Mouse (Mus musculus): ENCODE measurements around the gene Mpeg1. TPM values are rescaled to one million over a fixed set of nuclear protein-coding genes. Genes with fewer than 3 reads are reported as not detected.
A peak's percentile ranks its signal among the peaks of the same experiment; 100 is the strongest.

Mpeg1 gene
- polyA plus RNA-seq (2012; ENCODE audit: insufficient read depth, low replicate concordance): 6.5 TPM in 1 of 2 replicates, not detected in the other

- Histone ChIP-seq H3K36me3 (replicated peaks; ENCODE audit: low read length) (peaks cover 16% of the 10 kb centered on the region), H3K4me3 (replicated peaks) (peak within 1 kb of the TSS; percentile 83), H3K4me1 (peaks cover 72% of the 10 kb centered on the region), H3K27me3 (replicated peaks) (no peaks in the 10 kb centered on the region), H3K9me3 (no peaks in the 10 kb centered on the region)
- no peak for TF ChIP-seq GATA1 (IDR thresholded peaks at IDR 0.05; ENCODE audit: borderline replicate concordance, low read length)
- TF ChIP-seq FLI1 (IDR thresholded peaks at IDR 0.05; ENCODE audit: low read length): no peak
Measured at GRCm38 (mm10) chr19:12460282-12461249, at the start of gene Mpeg1. TSS of gene Mpeg1 (plus strand) at chr19:12460779.

DNA sequence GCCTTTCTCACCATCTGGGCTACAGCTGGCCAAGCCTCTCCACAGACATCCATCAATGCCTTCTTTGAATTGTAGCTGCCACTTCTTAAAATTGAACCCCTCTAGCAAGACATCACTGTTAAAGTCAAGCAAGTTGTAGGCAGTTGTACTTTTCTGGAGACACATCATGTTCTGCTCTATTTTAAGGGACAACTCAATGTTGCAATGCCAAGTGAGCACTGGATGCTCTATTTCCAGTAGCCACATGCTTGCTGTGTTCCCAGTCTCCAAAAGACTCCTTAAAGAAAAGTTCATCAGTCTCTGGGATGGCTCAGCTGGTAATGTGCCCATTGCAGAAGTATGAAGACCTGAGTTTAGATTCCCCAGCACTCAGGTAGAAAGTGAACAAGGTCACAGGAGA is 46.8 kb upstream of the Mpeg1 start:
- Histone ChIP-seq H3K4me3 (replicated peaks) (no peak overlapping the region), H3K4me1 (no peaks in the 10 kb centered on the region)
- no peak for TF ChIP-seq FLI1 (IDR thresholded peaks at IDR 0.05; ENCODE audit: low read length)

GRCm38 (mm10) chr19:12417361-12417760 is 43.2 kb upstream of the Mpeg1 start, which contains the start of gene Olfr1441:
TSS of gene Olfr1441 (plus strand) at chr19:12417433.
- Histone ChIP-seq H3K9me3 (no peaks in the 10 kb centered on the region), H3K4me3 (replicated peaks) (no peak within 1 kb of the TSS), H3K27me3 (replicated peaks) (no peaks in the 10 kb centered on the region), H3K4me1 (no peaks in the 10 kb centered on the region), H3K36me3 (replicated peaks; ENCODE audit: low read length) (no peaks in the 10 kb centered on the region)
- no peak for TF ChIP-seq GATA1 (IDR thresholded peaks at IDR 0.05; ENCODE audit: borderline replicate concordance, low read length)
- no peak for TF ChIP-seq FLI1 (IDR thresholded peaks at IDR 0.05; ENCODE audit: low read length)

More for the DNA sequence above, 46.8 kb upstream of the Mpeg1 start:
- Histone ChIP-seq H3K27me3 (replicated peaks) (no peaks in the 10 kb centered on the region), H3K9me3 (no peaks in the 10 kb centered on the region), H3K36me3 (replicated peaks; ENCODE audit: low read length) (no peaks in the 10 kb centered on the region)

DNA sequence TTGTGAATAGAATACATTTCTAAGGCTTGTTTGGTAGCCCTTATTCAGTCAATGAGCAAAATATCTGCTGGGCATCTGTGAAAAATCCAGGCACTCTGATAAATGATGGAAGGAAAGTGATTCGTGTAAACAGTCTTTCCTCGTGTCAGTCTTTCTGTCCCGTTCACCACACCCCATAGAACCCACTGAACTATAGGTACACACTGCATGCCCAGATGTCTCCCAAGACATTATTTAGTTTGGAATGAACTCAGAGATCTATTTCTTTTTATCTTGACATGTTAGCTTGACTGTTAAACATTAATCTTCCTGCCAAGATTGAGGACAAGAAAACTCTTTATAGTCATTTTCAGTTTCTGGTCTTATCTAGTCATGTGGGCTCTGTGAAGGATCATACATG is 42.3 kb upstream of the Mpeg1 start:
- Histone ChIP-seq H3K4me3 (replicated peaks) (no peak overlapping the region), H3K36me3 (replicated peaks; ENCODE audit: low read length) (no peaks in the 10 kb centered on the region), H3K9me3 (no peaks in the 10 kb centered on the region), H3K4me1 (no peaks in the 10 kb centered on the region), H3K27me3 (replicated peaks) (peaks cover 3% of the 10 kb centered on the region)
- no peak for TF ChIP-seq FLI1 (IDR thresholded peaks at IDR 0.05; ENCODE audit: low read length)
- no peak for TF ChIP-seq GATA1 (IDR thresholded peaks at IDR 0.05; ENCODE audit: borderline replicate concordance, low read length)

- TF ChIP-seq GATA1 (IDR thresholded peaks at IDR 0.05; ENCODE audit: borderline replicate concordance, low read length) (no peak), FLI1 (IDR thresholded peaks at IDR 0.05; ENCODE audit: low read length) (no peak)
- Histone ChIP-seq H3K36me3 (replicated peaks; ENCODE audit: low read length) (no peaks in the 10 kb centered on the region), H3K27me3 (replicated peaks) (peaks cover 3% of the 10 kb centered on the region), H3K9me3 (no peaks in the 10 kb centered on the region), H3K4me3 (replicated peaks) (no peak overlapping the region), H3K4me1 (no peaks in the 10 kb centered on the region)
Measured at GRCm38 (mm10) chr19:12420555-12420954, 40.0 kb upstream of the Mpeg1 start.

- Histone ChIP-seq H3K9me3 (no peaks in the 10 kb centered on the region), H3K4me3 (replicated peaks) (no peak overlapping the region), H3K36me3 (replicated peaks; ENCODE audit: low read length) (no peaks in the 10 kb centered on the region), H3K4me1 (no peaks in the 10 kb centered on the region), H3K27me3 (replicated peaks) (peaks cover 3% of the 10 kb centered on the region)
- TF ChIP-seq FLI1 (IDR thresholded peaks at IDR 0.05; ENCODE audit: low read length) (no peak), GATA1 (IDR thresholded peaks at IDR 0.05; ENCODE audit: borderline replicate concordance, low read length) (no peak)
Measured at GRCm38 (mm10) chr19:12421680-12422079, 38.9 kb upstream of the Mpeg1 start.

GRCm38 (mm10) chr19:12427101-12427500 is 33.5 kb upstream of the Mpeg1 start:
- H3K4me1 ChIP-seq: peaks cover 5% of the 10 kb centered on the region; the same call in 1 of the 2 replicates
- H3K9me3 ChIP-seq: no peaks in the 10 kb centered on the region
- peaks cover 22% of the 10 kb centered on the region for H3K27me3 ChIP-seq (replicated peaks)
- no peaks in the 10 kb centered on the region for H3K36me3 ChIP-seq (replicated peaks; ENCODE audit: low read length)
- H3K4me3 ChIP-seq (replicated peaks): no peak overlapping the region
- TF ChIP-seq GATA1 (IDR thresholded peaks at IDR 0.05; ENCODE audit: borderline replicate concordance, low read length) (no peak), FLI1 (IDR thresholded peaks at IDR 0.05; ENCODE audit: low read length) (no peak)

DNA sequence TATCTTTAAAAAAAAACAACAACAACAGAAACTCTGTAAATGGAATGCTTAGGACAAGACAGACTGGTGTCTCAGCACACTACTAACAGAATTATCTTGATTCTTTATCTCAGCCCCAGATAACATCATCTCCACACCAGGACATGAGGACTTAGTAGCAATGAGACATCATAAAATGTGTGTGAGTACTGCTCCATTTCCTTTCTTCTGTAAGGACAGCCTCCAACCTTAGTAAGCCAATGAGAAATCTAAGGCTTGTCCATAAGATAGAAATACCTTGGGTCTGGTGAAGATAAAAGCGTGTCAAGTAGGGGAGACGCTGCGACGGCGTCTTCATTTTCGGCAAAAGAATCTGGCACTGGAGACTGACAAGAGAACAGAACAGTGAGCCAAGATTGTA is 33.0 kb upstream of the Mpeg1 start, which contains the start of gene Pfpl:
Pfpl (plus strand) TSS at position 301 of the 400 bp plus-strand sequence.
- TF ChIP-seq FLI1 (IDR thresholded peaks at IDR 0.05; ENCODE audit: low read length): no peak
- no peak for TF ChIP-seq GATA1 (IDR thresholded peaks at IDR 0.05; ENCODE audit: borderline replicate concordance, low read length)
- H3K4me1 ChIP-seq: peaks cover 5% of the 10 kb centered on the region; the same call in 1 of the 2 replicates
- no peak within 1 kb of the TSS for H3K4me3 ChIP-seq (replicated peaks)
- peaks cover 21% of the 10 kb centered on the region for H3K27me3 ChIP-seq (replicated peaks)
- H3K36me3 ChIP-seq (replicated peaks; ENCODE audit: low read length): no peaks in the 10 kb centered on the region
- no peaks in the 10 kb centered on the region for H3K9me3 ChIP-seq

DNA sequence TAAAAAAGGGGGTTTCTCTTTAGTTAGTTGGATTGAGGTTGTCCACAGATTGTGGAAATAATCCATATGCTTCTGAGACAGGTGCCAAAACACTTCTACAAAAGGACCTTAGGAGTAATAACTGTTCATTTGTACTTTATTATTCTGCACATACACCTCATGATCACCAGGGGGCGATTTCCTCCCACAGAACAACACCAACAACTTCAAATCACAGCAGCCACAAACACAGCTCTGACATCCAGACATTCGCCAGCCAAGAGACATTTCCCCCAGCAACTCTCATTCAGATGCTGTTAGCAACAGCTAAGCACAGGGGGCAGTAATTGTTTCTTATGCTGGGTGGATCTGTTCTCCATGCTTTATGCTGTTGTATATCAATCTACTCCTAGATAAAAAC is 27.5 kb upstream of the Mpeg1 start:
- no peak for TF ChIP-seq GATA1 (IDR thresholded peaks at IDR 0.05; ENCODE audit: borderline replicate concordance, low read length)
- Histone ChIP-seq H3K36me3 (replicated peaks; ENCODE audit: low read length) (no peaks in the 10 kb centered on the region), H3K4me1 (peaks cover 24% of the 10 kb centered on the region)

DNA sequence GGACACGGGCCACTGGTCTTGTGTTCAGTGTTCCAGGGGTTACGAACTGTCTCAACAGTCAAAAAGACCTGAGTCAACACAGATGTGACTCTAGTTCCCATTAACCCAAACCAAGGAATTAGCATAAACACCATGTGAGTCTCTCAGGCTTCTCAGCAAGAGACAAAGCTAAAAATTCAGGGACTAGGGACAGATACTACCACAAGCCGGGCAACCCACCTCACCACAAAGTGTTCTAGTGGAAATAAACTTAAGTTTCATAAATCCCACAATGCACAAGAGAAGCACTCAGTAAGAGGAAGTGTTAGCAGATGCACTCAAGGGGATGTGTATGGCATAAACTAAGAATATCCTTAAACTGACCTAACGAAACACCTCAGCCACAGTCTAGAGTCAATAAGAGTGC is 25.6 kb upstream of the Mpeg1 start:
- Histone ChIP-seq H3K4me3 (replicated peaks) (no peak overlapping the region), H3K27me3 (replicated peaks) (peaks cover 15% of the 10 kb centered on the region), H3K9me3 (no peaks in the 10 kb centered on the region), H3K4me1 (peaks cover 32% of the 10 kb centered on the region), H3K36me3 (replicated peaks; ENCODE audit: low read length) (no peaks in the 10 kb centered on the region)
- TF ChIP-seq GATA1 (IDR thresholded peaks at IDR 0.05; ENCODE audit: borderline replicate concordance, low read length) (no peak), FLI1 (IDR thresholded peaks at IDR 0.05; ENCODE audit: low read length) (no peak)

More for the DNA sequence above, 27.5 kb upstream of the Mpeg1 start:
- Histone ChIP-seq H3K9me3 (no peaks in the 10 kb centered on the region), H3K27me3 (replicated peaks) (peaks cover 19% of the 10 kb centered on the region), H3K4me3 (replicated peaks) (no peak overlapping the region)

All from megakaryocyte, embryonic 14.5 days (primary cell).